Mouse (Mus musculus): ENCODE measurements around the gene Erc2.
A peak's percentile ranks its signal among the peaks of the same experiment; 100 is the strongest.

The Erc2 gene

DNA sequence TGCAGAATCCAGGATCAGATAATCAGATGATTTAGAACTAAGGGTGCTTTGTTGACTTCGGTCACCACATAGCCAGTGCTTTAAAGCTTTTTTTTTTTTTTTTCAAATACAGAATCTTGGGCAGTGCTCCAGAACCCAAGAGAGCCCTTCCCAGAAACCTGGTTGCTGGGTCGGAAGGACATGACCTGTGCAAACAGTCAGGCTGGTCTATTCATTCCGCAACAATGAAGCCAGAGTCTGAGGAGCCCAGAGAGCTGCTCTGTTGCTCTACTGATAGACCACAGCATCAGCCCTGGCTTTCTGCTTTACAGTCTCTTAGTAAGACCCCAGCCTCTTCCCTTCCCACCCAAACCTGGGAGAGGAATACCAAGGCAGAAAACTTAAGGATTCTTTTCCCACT lies 755.3 kb downstream of the Erc2 start:
- DNase-seq (ENCODE audit: low spot score), result no peak

- no peak for DNase-seq (ENCODE audit: low spot score)
These were observed 757.9 kb downstream of the Erc2 start for GRCm38 (mm10) chr14:28380129-28380528.

DNA sequence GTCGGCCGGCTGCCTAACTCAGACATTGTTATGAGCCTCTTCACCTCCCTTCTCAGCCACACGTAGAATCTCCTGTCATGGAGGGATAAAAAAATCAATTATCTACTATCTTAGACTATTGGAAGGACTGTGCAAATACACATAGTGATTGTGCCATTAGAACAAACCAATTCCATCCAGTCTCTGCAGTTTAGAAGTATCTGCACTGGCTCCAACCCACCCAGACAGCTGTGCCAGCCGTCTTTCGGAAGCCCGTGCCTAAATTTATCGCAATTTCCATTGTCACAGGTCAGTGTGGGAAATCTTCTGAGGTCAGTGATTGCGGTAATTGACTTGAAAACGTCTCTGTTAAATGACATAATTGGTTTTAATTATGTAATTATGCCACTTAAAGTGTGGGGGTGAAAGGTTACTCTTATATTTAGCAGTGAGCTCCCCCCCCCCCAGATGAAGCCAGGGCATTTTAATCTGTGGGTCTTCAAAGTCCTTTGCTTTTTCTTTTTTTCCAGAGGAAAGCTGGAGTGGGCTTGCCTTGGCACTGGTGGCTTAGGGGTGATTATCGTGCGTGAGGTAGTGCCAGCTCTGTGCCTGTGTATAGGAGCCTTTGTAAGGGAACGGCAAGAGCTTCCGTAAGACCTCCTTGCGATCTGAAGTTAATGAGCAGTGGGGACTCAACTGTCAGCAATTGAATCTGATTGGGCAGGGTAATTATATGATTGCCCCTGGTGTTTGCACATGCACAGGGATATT lies 759.7 kb downstream of the Erc2 start:
- DNase-seq (ENCODE audit: low spot score), result peak; percentile 54

DNA sequence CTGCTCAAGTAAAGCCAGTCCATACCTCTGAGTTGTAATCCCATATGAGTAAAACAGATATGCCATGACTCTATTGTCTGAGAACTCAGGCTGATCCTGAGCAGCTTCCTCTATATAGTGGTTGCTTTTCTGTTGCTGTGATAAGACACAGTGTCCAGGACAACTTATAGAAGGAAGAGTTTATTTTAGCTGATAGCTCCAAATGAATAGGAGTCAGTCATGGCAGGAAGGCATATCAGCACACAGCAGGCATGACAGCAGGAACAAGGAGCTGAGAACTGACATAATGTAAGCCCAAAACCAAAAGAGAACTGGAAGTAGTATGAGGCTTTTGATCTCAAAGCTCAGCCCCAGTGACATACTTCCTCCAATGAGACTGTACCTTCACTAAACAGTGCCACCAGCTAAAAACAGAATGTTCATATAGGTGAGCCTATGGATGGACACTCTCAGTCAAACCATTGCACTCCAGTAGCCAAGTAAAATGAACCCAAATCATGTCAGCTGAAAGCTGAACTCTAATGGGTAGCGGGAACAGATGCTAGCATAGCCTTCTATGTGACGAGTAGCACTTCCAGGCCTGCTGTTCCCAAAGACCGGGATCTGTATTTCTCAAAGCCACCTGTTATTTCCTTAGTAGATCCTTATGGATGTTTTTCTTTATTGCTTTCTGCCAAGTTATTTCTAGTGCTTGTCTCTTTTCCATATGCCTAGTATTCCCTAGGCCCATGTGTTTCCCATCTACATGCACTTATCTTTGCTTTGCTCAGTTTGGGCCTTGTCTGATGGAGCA lies 764.8 kb downstream of the Erc2 start:
- no peak for DNase-seq (ENCODE audit: low spot score)

GRCm38 (mm10) chr14:28398915-28399314 lies 776.7 kb downstream of the Erc2 start:
- no peak for DNase-seq (ENCODE audit: low spot score)

GRCm38 (mm10) chr14:28399897-28400296 lies 777.7 kb downstream of the Erc2 start:
- no peak for DNase-seq (ENCODE audit: low spot score)

DNA sequence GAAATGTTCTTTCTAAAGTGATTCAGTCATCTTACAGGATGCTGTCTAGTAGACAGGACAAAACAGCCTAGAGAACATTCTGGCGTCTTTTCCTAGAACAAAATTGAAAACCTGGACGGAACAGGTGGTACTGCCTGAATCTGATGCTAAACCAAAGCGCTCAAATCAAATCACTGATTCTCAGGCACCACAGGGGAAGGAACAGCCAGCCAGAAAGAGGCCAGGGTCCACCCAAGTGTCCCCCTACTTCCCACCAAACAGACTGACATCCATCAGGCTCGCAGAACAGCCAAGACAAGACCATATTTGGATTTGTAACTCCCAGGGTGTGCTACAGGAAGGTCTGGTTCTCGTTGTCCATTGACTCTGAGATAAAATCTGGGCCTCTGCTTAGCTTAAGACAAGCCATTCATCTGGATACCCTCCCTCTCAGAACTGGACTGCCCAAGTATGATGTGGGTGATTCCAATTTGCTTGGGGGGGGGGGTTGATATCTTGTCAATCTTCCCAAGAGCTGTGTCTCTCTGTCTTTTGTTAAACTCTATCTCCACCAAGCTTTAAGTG lies 783.1 kb downstream of the Erc2 start:
- no peak for DNase-seq (ENCODE audit: low spot score)

DNA sequence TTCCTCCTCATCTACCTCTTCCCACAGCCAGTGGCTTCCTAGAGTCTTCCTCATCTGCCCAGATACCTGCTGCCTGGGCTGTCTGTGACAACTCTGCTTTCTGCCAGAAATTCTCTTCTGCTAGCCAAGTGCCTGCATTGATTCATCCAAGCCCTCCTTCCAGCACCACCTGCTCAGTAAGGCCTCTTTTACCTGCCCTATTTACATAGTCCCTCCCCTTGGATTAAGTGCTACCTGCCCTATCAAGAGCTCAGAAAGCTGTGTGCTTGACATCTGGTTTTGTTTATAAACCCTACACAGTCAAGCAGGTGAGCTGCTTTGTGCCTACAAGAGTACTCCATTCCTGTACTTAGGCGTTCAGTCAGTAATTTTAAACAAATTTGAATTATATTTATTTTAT lies 787.2 kb downstream of the Erc2 start:
- DNase-seq (ENCODE audit: low spot score), result no peak

DNA sequence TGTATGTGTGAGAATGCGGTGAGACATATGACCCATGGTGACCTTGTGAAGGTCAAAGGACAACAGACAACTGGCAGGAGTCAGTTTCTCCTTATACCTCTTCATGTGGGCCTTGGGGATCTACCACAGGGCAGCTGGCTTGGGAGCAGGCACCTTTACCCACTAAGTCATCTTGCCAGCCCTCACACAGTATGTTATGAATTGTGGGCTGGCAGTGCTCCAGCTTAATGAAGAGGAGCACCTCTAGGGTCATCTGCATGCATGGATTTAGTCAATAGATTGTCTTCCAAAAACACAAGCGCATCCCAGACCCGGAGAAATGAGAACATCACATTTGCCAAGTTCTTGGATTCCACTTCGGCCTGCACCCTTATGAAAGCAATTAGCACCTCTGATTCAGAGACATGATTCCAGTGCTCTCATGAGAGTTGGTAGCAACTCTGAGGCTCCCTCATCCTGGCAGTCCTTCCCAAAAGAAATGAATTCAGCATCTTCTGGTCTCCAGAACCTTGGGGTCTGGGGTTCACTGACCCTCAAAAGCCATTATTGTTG lies 787.6 kb downstream of the Erc2 start:
- no peak for DNase-seq (ENCODE audit: low spot score)

GRCm38 (mm10) chr14:28410789-28411225 lies 788.6 kb downstream of the Erc2 start:
- DNase-seq (ENCODE audit: low spot score), result no peak

- DNase-seq (ENCODE audit: low spot score), result no peak
These were observed 790.2 kb downstream of the Erc2 start for GRCm38 (mm10) chr14:28412252-28412995.

- no peak for DNase-seq (ENCODE audit: low spot score)
These were observed 791.3 kb downstream of the Erc2 start for GRCm38 (mm10) chr14:28413516-28413915.

DNA sequence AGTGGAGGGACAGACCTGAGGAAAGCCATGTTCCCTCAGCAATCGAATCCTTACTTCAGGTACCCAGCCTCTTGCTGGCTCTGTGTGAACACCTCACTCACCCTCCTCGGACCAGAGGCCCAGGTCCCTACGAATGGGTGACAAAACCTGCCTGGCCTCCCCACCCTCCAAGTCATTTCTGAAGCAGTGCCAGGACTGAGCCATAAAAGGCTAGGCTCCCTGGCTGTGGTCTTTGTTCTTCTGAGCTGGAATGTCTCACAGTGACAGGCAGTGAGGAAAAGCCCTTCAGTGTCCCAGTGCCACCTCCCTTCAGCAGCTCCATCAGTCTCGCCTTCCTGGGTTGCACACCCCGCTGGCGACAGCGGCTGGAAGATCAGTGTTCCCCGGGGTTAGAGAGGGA lies 794.8 kb downstream of the Erc2 start:
- no peak for DNase-seq (ENCODE audit: low spot score)

GRCm38 (mm10) chr14:28418497-28418896 lies 796.3 kb downstream of the Erc2 start:
- DNase-seq (ENCODE audit: low spot score), result no peak

GRCm38 (mm10) chr14:28419188-28419587 lies 797.0 kb downstream of the Erc2 start:
- no peak for DNase-seq (ENCODE audit: low spot score)

GRCm38 (mm10) chr14:28420596-28420995 lies 798.4 kb downstream of the Erc2 start:
- no peak for DNase-seq (ENCODE audit: low spot score)

- no peak for DNase-seq (ENCODE audit: low spot score)
These were observed 804.4 kb downstream of the Erc2 start for GRCm38 (mm10) chr14:28426610-28427009.

DNA sequence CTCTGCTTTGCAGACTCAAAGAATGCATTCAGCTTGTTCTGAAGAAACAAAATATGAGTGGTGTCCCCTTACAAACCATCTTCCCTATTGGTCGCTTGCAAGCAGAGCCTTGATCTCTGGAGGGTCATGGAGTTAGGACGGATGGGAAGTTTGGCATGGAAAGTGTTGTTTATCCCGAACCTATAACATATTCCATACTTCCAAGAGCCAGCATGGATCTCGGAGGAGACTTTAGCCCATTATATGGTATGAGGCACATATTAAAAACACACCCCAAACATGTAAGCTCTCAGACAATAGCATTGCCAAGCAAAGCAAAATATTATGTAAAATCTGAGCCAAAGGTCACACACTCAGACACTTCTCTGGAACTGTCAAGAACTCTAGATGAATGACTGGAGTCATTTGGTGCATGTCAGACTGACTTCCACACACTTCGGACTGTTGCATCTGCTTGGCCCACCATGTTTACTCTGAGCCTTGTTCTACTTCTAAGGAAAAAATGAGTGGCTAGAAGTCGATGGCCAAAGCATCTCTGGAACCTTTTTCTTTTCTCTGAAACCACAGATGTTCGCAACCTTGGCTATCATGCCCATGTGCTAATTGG lies 809.6 kb downstream of the Erc2 start:
- DNase-seq (ENCODE audit: low spot score), result no peak

DNA sequence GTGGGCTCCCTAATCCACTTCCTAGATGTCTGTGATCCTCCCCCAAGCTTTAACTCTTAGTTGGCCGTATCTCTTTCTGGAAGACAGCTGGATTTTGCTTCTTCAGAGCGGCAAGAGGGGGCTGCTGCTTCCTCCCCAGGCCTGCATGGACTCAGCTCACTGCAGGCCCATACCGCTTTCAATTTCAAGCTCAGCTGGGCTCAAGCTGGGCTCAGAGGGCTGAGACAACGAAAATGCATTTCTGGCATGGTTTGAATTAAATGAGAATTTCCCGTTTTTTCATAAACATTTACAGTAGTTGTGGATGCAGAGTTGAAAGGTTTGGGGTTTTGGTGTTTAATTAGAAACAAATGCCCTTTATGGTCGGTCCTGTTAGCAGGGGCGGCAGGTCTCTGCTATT lies 812.8 kb downstream of the Erc2 start:
- DNase-seq (ENCODE audit: low spot score), result no peak

DNA sequence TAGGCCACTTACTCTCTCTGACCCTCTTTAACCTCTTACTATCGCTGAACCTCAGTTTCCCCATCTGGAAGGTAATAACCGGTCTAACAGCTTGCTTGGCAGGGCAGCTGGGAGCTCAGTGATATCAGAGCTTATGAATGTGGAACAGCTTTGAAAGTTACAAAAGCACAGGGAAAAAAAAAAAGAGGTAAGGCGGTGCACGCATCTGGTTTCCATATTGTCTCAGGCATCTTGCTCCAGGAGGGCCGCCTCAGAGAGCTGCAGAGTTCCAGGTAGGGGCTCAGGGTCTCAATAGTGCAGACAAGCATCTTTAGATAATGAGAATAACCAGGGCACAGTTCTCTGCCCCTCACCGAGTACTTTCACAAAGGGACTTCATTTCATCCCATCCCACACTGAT lies 816.9 kb downstream of the Erc2 start:
- DNase-seq (ENCODE audit: low spot score), result no peak

DNA sequence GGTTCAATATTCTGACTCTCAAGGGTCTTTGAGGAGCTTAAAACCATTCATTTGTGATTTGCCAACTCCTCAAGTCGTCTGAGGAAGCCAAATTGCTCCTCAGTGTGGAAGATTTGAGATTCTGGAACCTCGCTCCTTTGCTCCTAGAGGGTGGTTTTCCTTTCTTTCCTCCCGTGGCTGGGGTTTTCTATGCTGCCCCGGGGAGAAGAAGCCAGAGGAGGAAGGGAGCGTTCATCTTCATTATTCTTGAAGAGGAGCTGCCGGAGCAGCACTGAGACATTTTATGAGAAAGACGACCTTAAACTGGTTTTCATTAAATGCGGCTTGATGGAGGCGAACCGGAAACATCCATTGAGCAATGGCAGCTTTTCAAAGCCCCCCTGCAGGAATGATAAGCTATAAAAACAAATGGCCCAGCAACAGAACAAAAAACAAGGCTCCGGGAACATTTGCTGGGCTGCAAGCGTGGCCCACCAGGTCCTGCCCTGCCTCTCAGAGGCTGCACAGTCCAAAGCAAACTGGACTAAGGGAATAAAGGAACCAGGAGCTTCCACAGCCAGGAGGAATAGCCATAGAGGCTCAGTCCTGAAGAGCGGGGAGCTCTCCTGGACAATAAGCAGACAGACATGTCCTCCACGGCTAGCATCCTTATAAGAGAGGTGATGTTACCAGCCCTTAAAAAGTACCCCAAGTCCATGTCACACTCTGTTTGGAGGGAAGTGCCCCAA lies 819.2 kb downstream of the Erc2 start:
- no peak for DNase-seq (ENCODE audit: low spot score)

All from retina, embryonic 14.5 days (tissue).